ENCODE assay signal across 8 mouse cellular contexts in the genomic region with DNA sequence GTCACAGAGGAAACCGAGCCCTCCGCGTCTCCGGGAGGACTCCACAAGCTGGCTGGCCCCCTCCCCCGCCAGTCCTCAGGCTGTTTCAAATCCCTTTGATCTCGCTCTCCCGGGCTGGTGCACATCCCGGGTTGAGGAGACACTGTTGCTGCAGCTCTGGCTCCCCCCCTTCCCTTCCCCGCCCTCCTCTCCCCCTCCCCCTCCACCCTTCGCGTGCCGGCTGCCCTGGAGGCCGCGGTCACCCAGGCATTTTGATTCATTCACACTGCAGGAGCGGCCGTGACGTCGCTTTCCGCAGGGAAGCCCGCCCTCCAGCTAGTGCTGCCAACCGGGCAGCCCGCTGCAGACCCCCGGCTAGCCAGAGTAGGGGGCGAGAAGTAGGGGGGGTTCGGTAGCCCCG. TPM values are rescaled to one million over a fixed set of nuclear protein-coding genes. Genes with fewer than 3 reads are reported as not detected.
DNase-seq lines count a peak whose midpoint lies in the region; ATAC-seq lines count a peak whose summit lies in the region.

No protein-coding gene starts in this region.

- peak; percentile 23 for DNase-seq in ovary, postnatal 36 days (ENCODE audit: low spot score)
- DNase-seq in ovary, adult 18-20 months (ENCODE audit: low spot score): no peak
- DNase-seq in embryonic facial prominence, embryonic 14.5 days (ENCODE audit: low spot score): peak; percentile 34
- DNase-seq in layer of hippocampus, postnatal 36 days: no peak
- DNase-seq in frontal cortex, postnatal 25 days (ENCODE audit: low spot score in 2 of 2): no peak

- H3K4me1 ChIP-seq in embryonic facial prominence, embryonic 14.5 days (ENCODE audit: control insufficient read depth, insufficient read depth, low read length): peaks cover 27% of the 10 kb centered on the region
- H3K4me1 ChIP-seq in midbrain, embryonic 15.5 days: peaks cover 30% of the 10 kb centered on the region

- no peaks in the 10 kb centered on the region for H3K36me3 ChIP-seq in embryonic facial prominence, embryonic 14.5 days (ENCODE audit: control insufficient read depth, insufficient read depth, low read length)
- H3K36me3 ChIP-seq in midbrain, embryonic 15.5 days (replicated peaks): no peaks in the 10 kb centered on the region

- peak; percentile 53; the same call in 1 of the 2 replicates for ATAC-seq in embryonic facial prominence, embryonic 14.5 days (ENCODE audit: low read depth)
- peak; percentile 32 for ATAC-seq in inflammation-experienced regulatory T-cells, adult 6 months
- peak; percentile 46 for ATAC-seq in midbrain, embryonic 15.5 days (replicated peaks)
- ATAC-seq in erythroid progenitor cell, adult 5-6 weeks (replicated peaks; ENCODE audit: low FRiP score, poor library complexity, severe bottlenecking): no peak

- no peaks in the 10 kb centered on the region for H3K9me3 ChIP-seq in embryonic facial prominence, embryonic 14.5 days (ENCODE audit: control insufficient read depth, low read length)
- H3K9me3 ChIP-seq in midbrain, embryonic 15.5 days: no peaks in the 10 kb centered on the region

- 1% methylated on average over 25 of the region's 26 CpGs for WGBS in embryonic facial prominence, embryonic 14.5 days
- WGBS in midbrain, embryonic 15.5 days: 0% methylated on average over 26 of the region's 26 CpGs

- no peak overlapping the region for H3K27ac ChIP-seq in embryonic facial prominence, embryonic 14.5 days (replicated peaks; ENCODE audit: low read depth, low read length)
- no peak overlapping the region for H3K27ac ChIP-seq in midbrain, embryonic 15.5 days

- H3K4me2 ChIP-seq in embryonic facial prominence, embryonic 14.5 days (ENCODE audit: low read depth, low read length): peak overlapping the region; percentile 90
- H3K4me2 ChIP-seq in midbrain, embryonic 15.5 days: peak overlapping the region; percentile 52

- peak overlapping the region; percentile 48 for H3K4me3 ChIP-seq in embryonic facial prominence, embryonic 14.5 days (ENCODE audit: low read depth, low read length)
- peak overlapping the region; percentile 29 for H3K4me3 ChIP-seq in midbrain, embryonic 15.5 days

- H3K9ac ChIP-seq in embryonic facial prominence, embryonic 14.5 days (ENCODE audit: low read depth, low read length): 0 out of 2 replicates have a peak overlapping the region, but pooled peaks have one; percentile 30
- H3K9ac ChIP-seq in midbrain, embryonic 15.5 days: no peak overlapping the region

- H3K27me3 ChIP-seq in embryonic facial prominence, embryonic 14.5 days (replicated peaks; ENCODE audit: control insufficient read depth, insufficient read depth, low read length): peaks cover 94% of the 10 kb centered on the region
- peaks cover 74% of the 10 kb centered on the region for H3K27me3 ChIP-seq in midbrain, embryonic 15.5 days (replicated peaks)

RNA-seq across cellular contexts. Expression of a gene that starts 9.5 kb away (rescaled TPM):
- 0.07 TPM in 1 of 2 replicates, not detected in the other for polyA plus RNA-seq in embryonic facial prominence, embryonic 14.5 days (2014; fragmentation: Nextera tagmentation; extraction: Ambion mirVana)
- not detected for polyA plus RNA-seq in inflammation-experienced regulatory T-cells, adult 6 months (2017; shearing (Covaris generic))
- 1.5 and 1.6 TPM in 2 replicates for polyA plus RNA-seq in midbrain, embryonic 15.5 days (2015; fragmentation: Nextera tagmentation; extraction: Ambion mirVana)
- not detected for total RNA-seq in layer of hippocampus, postnatal 36 days (2021)
- not detected in 2 replicates for total RNA-seq in erythroid progenitor cell, adult 5-6 weeks (2015; ENCODE audit: low replicate concordance)
- not detected in 2 replicates for total RNA-seq in erythroid progenitor cell, adult 5-6 weeks (2017; ENCODE audit: low replicate concordance)

Comparison
In these comparisons a context has a peak if more than half of its experiments do, and no peak if none do; other contexts are left out.
1. DNase-seq: peak in ovary, postnatal 36 days (single experiment) and embryonic facial prominence, embryonic 14.5 days (single experiment); none in ovary, adult 18-20 months (single experiment), layer of hippocampus, postnatal 36 days (0 of 2) and frontal cortex, postnatal 25 days (0 of 2).